Mouse (Mus musculus) lung, postnatal 10 days (tissue): Measurements from ENCODE around the gene DXBay18.
"Not testable (repeated sequence)": the region's sequence is repeated elsewhere in the genome, so short reads cannot be mapped to it uniquely, and the experiment has no call there.

Source experiments
- DNase-seq: peaks from one replicate; pipeline ENCODE4 v3.0.0; 2021

Gene DXBay18

DNA sequence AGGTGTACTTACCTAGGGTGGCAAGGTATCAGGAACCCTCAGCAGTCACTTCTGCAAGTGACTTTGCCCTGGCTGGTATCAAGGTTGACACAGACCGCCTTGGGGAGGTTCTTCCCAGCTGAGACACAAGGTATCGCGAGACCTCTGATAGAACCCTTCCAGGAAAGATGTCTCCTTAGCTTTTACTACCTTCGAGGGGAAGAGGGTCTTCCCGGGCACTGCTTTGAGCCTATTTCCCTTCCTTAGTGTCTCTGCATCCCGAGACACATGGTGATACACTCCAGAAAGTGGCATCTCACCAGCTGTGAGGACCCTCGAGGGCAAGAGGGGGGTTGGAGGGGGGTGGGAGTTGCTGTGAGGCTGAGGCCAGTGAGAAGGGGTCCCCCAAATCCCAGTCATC lies at the start of gene DXBay18:
Gene DXBay18, minus strand, starts transcription at position 101 of the 400 bp plus-strand sequence.
- DNase-seq: not testable (repeated sequence)

- DNase-seq: peak; percentile 65
Measured at GRCm38 (mm10) chrX:73191934-73192333, 42.7 kb upstream of the DXBay18 start, which contains the start of gene Xlr3b. Gene Xlr3b, plus strand, starts transcription at chrX:73192207.

DNA sequence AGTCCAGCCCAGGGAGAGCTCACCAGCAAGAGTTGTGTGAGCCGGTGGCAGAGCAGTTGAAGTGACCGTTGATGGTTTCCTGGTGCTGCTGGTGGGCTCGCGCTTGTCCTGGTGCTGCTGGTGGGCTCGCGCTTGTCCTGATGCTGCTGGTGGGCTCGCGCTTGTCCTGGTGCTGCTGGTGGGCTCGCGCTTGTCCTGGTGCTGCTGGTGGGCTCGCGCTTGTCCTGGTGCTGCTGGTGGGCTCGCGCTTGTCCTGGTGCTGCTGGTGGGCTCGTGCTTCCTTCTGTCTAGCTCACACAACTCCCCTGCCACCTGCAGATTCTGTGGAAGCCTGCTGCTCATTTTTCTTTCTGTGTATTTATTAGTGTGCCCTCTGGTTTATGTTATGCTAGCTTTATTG lies 27.6 kb upstream of the DXBay18 start, which contains the start of gene Spin2d:
Gene Spin2d, minus strand, starts transcription at position 101 of the 400 bp plus-strand sequence.
- DNase-seq: not testable (repeated sequence)

GRCm38 (mm10) chrX:73148496-73148895 lies 754 bp downstream of the DXBay18 start, which contains the start of gene Xlr5b:
Gene Xlr5b, plus strand, starts transcription at chrX:73148796.
- not testable (repeated sequence) for DNase-seq

DNA sequence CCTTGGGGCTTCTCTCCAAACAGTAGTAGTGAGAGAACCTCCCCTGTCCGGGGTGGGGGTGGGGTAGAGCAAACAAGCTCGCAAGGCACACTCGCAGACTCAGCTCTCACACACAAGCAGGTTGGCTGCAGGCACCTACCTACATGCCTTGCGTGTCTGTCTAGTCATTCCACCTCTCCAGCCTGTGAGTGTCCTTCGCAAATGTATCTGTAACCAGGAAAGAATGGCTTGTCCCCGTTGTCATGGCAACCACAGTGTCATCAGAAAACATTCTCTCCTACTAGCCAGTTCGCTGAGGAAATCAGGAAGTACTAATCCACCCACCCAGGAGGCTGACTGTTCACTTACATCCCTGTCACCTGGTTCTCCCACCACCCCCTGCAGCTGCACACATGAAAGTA lies 6.0 kb downstream of the DXBay18 start:
- DNase-seq: not testable (repeated sequence)

- DNase-seq: not testable (repeated sequence)
Measured at GRCm38 (mm10) chrX:73122859-73123829, 26.1 kb downstream of the DXBay18 start.

DNA sequence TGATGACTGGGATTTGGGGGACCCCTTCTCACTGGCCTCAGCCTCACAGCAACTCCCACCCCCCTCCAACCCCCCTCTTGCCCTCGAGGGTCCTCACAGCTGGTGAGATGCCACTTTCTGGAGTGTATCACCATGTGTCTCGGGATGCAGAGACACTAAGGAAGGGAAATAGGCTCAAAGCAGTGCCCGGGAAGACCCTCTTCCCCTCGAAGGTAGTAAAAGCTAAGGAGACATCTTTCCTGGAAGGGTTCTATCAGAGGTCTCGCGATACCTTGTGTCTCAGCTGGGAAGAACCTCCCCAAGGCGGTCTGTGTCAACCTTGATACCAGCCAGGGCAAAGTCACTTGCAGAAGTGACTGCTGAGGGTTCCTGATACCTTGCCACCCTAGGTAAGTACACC lies 32.5 kb downstream of the DXBay18 start, which contains the start of gene Gm14685:
Gene Gm14685, plus strand, starts transcription at position 301 of the 400 bp plus-strand sequence.
- not testable (repeated sequence) for DNase-seq

DNA sequence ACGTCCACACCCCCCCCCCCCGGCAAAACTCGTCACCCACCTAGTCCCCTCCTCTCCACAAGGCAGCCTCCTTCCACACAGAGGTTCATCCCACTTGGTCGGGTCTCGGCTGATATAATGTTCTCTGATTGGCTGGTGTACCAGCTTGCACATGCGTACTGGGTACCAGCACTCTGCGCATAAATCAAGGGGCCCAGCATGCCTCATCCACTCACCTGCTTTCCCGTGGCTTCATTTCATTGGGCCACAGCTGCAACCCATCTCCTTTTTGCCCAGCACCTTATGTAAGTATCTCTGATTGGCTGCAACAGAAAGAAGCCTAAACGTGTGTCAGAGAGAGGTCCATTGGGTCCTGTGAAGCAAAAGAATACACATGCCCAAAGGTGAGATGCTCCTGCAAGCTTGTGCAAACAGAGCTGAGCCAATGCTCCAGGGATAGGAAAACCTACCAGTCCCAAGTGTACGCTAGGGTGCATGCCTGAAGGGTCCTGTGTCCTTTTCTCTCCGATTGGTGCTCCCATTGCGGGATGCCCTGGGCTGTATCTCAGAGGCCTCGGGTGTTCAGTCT lies 52.2 kb downstream of the DXBay18 start, which contains the start of gene Xlr3a:
Gene Xlr3a, minus strand, starts transcription at position 155 of the 568 bp plus-strand sequence.
- DNase-seq: peak; percentile 14
